Mouse (Mus musculus) layer of hippocampus, adult 2 months (tissue): ENCODE measurements at regions not wholly inside any gene's neighbourhood (a gene's known extent, or its start where the extent isn't known, plus 50 kb on each side); places are given as distances from the start of the nearest gene placed in this dataset.

Experiments
- DNase-seq, 2 experiments: peaks; one replicate each; pipeline ENCODE4 v3.0.0; 2022; ENCODE audit warnings: low spot score in 2 of 2
- H3K27ac ChIP-seq: fragments of 200-600 bp; 2 replicates; pipeline ENCODE4 v1.8.1; 2022
- H3K4me3 ChIP-seq: fragments of 200-600 bp; 2 replicates; pipeline ENCODE4 v1.8.1; 2022; ENCODE audit warnings: mild to moderate bottlenecking
- CTCF ChIP-seq: fragments of 200-600 bp; conservative IDR thresholded peaks from 2 replicates; pipeline ENCODE4 v1.8.1; 2022; ENCODE audit warnings: antibody characterized with exemption, mild to moderate bottlenecking, moderate library complexity

GRCm38 (mm10) chr12:97882439-97882838, 376.8 kb downstream of the Galc start:
- no peak for DNase-seq
- no peak overlapping the region for H3K27ac ChIP-seq
- H3K4me3 ChIP-seq, result no peak overlapping the region
- no peak for TF ChIP-seq CTCF

DNA sequence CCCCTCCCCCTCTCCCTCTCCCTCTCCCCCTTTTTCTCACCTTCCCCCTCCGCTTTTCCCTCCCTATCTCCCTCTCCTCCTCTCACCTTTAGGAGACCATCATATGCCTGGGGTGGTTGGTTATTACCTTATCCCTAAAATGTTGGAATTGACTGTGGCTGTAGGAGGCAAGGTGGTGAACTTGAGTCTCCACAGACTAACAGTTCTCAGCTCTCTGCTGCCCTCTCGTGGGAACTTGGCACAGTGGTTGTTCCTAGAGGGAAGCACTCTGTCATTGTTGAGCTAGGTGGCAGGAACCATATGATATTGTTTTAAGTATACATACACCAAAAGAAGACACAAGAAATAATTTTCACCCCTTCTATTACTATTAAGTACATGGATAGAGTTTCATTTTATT, 386.9 kb downstream of the Galc start:
- Histone ChIP-seq H3K4me3 (no peak overlapping the region), H3K27ac (no peak overlapping the region)
- peak; percentile 57 to 87 for DNase-seq
- TF ChIP-seq CTCF, result peak; percentile 87

- no peak overlapping the region for H3K4me3 ChIP-seq
- no peak for DNase-seq
- no peak for TF ChIP-seq CTCF
- no peak overlapping the region for H3K27ac ChIP-seq
These were observed 396.3 kb downstream of the Galc start for GRCm38 (mm10) chr12:97862921-97863320.

DNA sequence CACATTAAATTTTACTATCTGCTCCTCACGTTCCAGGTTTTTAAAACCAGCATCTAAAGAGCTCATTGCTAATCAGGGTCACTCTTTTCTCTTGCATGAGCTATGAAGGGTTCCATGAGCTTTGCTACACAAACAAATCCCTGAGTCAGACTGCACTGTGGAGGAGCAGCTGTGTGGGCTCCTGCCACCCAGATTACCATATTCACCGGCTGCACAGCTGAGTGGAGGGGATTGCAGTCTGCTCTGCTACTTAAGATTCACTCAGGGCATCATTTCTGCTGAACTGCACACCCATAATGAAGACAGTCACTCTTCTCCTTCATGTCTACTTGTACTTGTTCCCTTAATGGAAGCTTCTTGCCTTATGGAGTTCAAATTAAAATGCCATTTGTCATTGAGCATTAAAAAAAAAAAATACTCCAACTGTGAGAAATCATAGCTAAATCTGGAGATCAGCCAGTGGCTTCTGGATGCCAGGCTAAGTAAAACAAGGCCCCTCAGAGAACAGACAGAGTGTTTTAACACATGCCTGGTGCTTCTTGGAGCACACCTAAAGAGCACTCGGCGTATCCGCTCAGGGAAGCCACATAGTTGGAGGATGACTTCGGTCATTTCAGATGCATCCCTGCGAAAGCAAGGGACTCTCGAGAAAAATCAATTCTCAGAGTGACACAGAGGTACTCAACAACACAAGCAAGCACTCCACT, 422.9 kb downstream of the Galc start:
- Histone ChIP-seq H3K27ac (peak overlapping the region; percentile 44), H3K4me3 (no peak overlapping the region)
- peak; percentile 71 to 78 for DNase-seq
- TF ChIP-seq CTCF, result no peak

GRCm38 (mm10) chr12:97793364-97794120, 465.7 kb downstream of the Galc start:
- Histone ChIP-seq H3K27ac (0 out of 2 replicates have a peak overlapping the region, but pooled peaks have one; percentile 23), H3K4me3 (no peak overlapping the region; the same call in 1 of the 2 replicates)
- DNase-seq, result no peak
- no peak for TF ChIP-seq CTCF

GRCm38 (mm10) chr12:97783476-97783875, 475.8 kb downstream of the Galc start:
- DNase-seq, result peak; percentile 10 to 32
- TF ChIP-seq CTCF, result no peak
- H3K4me3 ChIP-seq, result no peak overlapping the region
- no peak overlapping the region for H3K27ac ChIP-seq

- H3K4me3 ChIP-seq, result no peak overlapping the region
- peak; percentile 37 to 42 for DNase-seq
- H3K27ac ChIP-seq, result peak overlapping the region; percentile 80
- TF ChIP-seq CTCF, result no peak
These were observed 500.1 kb downstream of the Galc start for GRCm38 (mm10) chr12:97759116-97759515.

- Histone ChIP-seq H3K27ac (peak overlapping the region; percentile 80), H3K4me3 (no peak overlapping the region)
- peak; percentile 21 to 52 for DNase-seq
- no peak for TF ChIP-seq CTCF
These were observed 500.6 kb downstream of the Galc start for GRCm38 (mm10) chr12:97758624-97759023.

- no peak overlapping the region for H3K27ac ChIP-seq
- DNase-seq, result peak; percentile 10 to 65
- H3K4me3 ChIP-seq, result no peak overlapping the region
- no peak for TF ChIP-seq CTCF
These were observed 509.1 kb downstream of the Galc start for GRCm38 (mm10) chr12:97750166-97750565.

GRCm38 (mm10) chr12:97740927-97741326, 518.3 kb downstream of the Galc start:
- TF ChIP-seq CTCF, result no peak
- Histone ChIP-seq H3K4me3 (no peak overlapping the region), H3K27ac (no peak overlapping the region)
- DNase-seq, result no peak

DNA sequence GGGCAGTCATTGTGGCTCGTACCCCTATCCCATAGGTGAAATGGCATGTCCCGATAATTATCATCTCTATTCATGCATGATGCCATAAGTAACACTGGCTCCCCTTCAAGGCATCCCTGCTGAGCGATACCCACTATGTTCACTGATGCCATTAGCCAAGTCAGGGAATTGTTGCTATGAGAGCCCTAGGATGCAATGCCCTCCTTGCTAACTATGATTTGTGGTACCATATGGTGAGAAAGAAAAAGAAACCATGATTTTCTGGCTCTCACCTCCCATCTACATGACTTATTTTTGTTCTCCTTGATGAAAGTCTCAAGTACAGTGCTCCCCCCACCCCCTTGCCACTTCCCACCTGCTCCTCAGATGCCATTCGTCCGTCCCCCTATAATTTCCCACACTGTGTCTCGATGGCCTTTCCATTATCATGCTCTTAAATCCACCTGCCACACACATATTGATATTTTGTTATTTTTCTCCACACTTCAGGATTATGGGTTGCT, 527.1 kb downstream of the Galc start:
- Histone ChIP-seq H3K27ac (no peak overlapping the region), H3K4me3 (no peak overlapping the region)
- TF ChIP-seq CTCF, result no peak
- no peak for DNase-seq

DNA sequence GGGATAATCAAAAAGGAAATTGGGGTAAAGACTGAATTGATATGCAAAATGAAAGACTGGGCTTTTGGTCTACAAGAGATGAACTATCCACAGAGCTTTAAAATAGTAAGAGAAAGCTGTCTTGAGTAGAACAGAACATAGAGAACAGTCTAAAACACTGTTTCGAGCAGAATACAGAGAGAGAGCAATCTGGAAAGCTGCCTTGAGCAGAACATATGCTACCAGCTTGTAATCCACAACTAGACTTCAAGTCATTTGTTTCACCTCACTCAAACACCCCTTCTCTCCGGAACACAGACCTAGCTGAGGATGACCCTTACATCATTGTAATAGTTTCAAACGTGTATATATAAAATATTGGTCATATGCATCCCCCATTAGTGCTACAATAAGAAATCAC, 538.7 kb downstream of the Galc start:
- DNase-seq, result no peak
- Histone ChIP-seq H3K4me3 (no peak overlapping the region), H3K27ac (no peak overlapping the region)
- TF ChIP-seq CTCF, result no peak

- TF ChIP-seq CTCF, result no peak
- no peak for DNase-seq
- Histone ChIP-seq H3K4me3 (no peak overlapping the region), H3K27ac (no peak overlapping the region)
These were observed 541.4 kb downstream of the Galc start for GRCm38 (mm10) chr12:97717812-97718211.
